Mouse (Mus musculus) urinary bladder, postnatal 0 days (tissue): Measurements from ENCODE around the gene Il12a. TPM values are rescaled to one million over a fixed set of nuclear protein-coding genes. Genes with fewer than 3 reads are reported as not detected.

ENCODE experiments used
- polyA plus RNA-seq: library from polyadenylated mRNA; unstranded; fragments of >200 nt; fragmentation: Nextera tagmentation; extraction: Ambion mirVana; gene quantifications from 2 replicates; pipeline ENCODE4 v1.2.1, GENCODE M21; 2015

The Il12a gene
- polyA plus RNA-seq = not detected in 2 replicates

GRCm38 (mm10) chr3:68690344-68690743 lies at the start of gene Il12a:
Gene Il12a (plus strand): TSS chr3:68690644.

Other genes starting within 250 kb of the Il12a start
- gene 1110032F04Rik, start 178.9 kb downstream of the Il12a start, polyA plus RNA-seq = 0.07 and 0.13 TPM in 2 replicates